Mouse (Mus musculus) adrenal gland, postnatal 4 days (tissue): ENCODE results near the gene Arrdc3. TPM values are rescaled to one million over a fixed set of nuclear protein-coding genes. Genes with fewer than 3 reads are reported as not detected.

Experiments used
- DNase-seq, 2 experiments: peaks; one replicate each; pipeline ENCODE4 v3.0.0; 2021 to 2022; ENCODE audit warnings: low spot score in 2 of 2, mixed read lengths in 2 of 2
- total RNA-seq, 2 experiments: library from RNA; stranded (reverse); gene quantifications; 2 replicates each; pipeline ENCODE4 v1.2.3; 2021

Arrdc3 gene
- total RNA-seq, 2 experiments from 2014 or later: 146 to 159 TPM

DNA sequence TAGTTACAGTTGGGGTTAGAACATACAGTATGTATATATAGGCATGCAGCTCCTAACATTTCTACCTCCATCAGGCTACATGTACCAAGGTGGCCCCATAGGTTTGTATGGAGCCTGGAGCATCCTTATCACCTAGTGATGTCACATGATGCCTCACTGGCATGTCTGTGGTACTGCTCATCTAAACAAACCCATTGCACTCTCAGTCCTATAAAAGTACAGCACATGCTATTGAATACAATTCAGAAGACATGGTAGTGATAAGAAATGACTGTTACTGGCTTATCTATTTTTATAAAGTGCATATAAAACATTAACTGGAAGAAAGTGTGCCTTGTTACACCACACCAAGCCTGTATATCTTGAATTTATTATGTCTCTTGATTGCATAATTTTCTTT lies 30.2 kb downstream of the Arrdc3 start:
- DNase-seq: no peak

DNA sequence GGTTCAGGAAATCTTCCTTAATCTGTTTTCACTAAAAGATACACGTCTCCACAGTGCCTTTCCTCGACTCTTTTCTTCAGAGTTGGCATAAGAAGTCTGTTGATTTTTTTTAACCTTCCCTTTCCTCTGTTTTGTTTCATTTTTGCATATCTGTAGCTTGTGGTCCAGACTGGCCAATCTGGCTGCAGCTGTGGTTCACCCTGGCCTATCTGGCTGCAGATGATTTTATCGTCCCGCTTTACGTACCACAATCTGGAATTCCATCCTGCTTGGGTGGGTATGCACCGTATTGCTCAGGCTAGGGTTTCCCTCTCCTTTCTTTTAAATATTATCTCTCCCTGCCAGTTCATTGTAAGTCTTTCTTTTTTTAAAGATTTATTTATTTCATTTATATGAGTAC lies 37.8 kb downstream of the Arrdc3 start:
- DNase-seq: no peak

DNA sequence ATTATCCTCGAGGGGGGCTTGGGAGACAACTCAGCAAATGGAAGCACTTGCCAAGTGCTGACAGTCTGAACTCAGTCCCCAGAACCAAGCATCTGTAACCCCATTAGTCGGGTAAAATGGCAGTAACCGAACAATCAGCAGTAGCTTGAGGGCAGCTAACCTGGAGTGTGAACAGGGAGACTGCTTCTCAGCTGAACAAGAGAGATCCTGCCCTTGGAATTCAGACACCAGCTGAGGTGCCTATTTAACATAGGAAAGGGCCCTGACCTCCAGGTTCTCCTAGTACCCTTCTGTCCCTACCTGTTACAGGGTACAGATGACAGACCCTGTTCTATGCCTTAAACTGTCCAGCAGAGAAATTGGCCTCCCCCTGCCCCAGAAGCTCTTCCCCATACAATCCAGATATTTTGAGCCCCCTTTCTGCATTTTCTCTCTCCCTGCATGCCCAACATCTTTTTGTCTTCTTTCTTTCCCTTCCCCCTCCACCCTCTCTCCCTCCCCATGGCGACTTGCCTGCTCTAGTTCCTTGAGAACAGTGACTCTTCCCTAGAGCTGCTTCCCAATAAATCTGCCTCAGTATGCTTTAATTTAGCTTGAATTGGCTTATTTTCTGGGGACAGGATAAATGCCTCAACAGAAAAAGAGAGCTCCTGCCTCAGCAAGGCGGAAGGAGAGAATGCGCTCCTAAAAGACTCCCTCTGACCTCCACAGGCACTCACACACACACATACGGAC lies 38.6 kb downstream of the Arrdc3 start:
- DNase-seq: no peak

DNA sequence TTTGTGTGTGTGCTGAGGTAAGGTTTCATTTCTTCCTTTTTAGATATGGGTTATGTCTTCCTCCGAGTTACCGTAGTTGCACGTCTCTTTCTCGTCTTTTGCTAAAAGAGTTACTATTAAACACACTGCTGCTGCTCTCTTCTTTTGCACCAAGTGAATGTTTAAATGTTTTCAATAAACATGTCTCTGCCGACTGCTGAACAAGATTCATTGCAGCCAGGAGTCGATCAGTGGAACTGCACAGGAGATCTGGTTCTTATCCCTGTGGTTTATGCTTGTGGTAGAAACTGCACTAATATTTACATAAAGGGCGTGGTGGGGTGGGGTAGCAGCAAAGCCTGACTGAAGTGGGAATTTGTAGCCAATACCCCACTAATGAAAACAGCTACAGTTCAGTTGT lies 45.0 kb downstream of the Arrdc3 start:
- DNase-seq: no peak

DNA sequence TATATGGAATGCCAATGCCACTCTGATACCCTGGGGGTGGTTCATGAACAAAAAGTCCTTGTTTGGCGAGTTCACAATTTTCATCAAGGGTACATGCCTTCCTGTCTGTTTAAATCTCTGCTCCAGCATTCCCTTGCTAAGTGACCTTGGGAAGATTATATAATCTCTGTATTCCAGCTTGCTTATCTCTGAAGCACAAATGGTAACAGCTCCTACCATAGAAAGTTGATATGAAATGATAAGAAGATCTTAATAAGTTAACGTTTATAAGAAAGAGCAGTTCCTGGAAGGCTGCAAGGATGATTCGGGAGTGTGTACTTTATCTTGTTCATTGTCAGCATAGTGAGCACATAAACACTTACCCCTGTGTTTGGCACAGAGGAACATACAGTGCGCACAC lies 46.8 kb downstream of the Arrdc3 start:
- DNase-seq: no peak

DNA sequence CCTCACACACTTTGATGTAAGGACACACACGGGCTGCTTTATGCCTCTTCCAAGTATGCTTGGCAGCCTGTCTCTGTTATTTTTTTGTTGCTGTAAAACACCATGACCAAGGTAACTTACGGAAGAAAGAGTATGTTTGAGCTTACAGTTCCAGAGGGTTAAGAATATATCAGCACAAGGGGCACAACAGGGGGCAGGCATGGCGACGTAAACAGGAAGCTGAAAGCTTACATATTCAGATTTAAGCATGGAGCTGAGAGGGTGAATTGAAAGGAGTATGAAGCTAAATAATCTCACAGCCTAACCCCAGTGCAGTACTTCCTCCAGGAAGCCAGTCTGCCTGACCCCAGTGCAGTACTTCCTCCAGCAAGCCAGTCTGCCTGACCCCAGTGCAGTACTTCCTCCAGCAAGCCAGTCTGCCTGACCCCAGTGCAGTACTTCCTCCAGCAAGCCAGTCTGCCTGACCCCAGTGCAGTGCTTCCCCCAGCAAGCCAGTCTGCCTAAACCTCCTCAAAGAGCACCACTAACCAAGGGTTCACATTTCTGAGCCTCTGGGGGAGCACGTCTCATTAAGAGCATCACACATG lies 49.7 kb downstream of the Arrdc3 start:
- DNase-seq: no peak

DNA sequence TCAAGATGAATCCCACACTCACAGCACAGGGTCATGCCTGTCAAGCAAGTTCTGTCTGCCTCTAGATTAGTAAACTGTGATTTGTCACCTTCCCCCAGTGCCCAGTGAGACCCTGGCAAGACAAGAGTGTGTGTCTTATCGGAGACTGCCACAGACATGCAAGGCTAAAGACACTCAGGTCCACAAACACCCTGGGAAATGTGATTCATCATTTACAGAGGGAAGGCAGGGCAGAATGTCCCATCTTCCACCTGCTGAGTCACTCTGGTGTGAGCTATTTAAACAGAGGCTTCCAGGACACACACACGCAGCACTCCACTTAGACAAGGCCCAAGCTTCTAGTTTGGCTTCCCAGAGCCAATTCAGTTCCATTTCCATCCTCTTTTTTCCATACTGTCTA lies 53.2 kb downstream of the Arrdc3 start:
- DNase-seq: no peak

DNA sequence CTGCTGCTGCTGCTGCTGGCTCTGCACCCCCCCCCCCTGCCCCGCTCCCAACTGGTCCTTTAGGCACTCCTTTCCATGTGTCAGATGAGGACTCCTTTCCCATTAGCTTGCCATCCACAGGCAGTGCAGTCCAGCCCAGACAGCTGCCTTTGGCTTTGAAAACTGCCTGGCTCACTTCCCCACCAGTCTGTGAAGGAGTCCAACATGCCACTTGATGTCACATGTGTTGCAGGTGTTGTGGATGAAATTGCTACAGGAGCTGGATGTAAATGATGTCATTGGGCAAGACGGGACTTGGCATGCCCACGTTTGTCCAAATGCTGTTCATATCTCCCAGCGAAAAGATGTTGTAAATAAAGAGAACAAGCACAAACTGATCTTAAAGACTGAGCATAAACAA lies 56.0 kb downstream of the Arrdc3 start:
- no peak for DNase-seq

DNA sequence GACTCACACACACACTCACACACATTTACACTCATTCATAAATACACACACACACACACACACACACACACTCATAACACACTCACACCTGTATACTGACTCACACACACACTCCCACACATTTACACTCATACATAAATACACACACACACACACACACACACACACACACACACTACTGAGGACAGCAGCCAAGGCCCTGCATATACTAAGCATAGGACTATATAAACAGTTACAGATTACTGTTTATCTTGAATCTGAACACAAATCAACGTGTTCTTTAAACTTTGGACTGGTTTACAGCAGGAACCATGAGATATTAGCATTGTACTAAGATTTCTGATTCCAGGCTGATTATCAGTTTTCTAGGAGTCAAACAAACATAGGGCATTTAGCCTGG lies 56.7 kb downstream of the Arrdc3 start:
- no peak for DNase-seq

DNA sequence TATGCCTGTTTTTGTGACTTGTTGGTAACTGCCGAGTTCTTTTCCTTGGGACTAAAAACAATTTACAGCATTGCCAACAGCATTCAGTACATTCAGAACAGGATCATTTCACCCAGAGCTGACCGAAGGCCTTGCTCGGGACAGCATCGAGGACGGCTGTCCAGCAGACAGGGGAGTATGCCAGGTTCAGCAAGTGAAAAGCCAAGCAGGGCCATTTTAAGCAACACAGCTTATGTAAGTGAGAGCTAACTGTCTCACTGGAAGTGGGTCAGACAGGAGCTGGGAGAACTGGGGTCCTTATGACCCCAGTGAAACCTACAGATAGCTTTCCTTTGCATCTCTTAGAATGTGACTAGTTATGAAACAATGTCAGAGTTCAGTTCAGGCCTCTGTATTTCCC lies 57.2 kb downstream of the Arrdc3 start:
- DNase-seq: no peak

DNA sequence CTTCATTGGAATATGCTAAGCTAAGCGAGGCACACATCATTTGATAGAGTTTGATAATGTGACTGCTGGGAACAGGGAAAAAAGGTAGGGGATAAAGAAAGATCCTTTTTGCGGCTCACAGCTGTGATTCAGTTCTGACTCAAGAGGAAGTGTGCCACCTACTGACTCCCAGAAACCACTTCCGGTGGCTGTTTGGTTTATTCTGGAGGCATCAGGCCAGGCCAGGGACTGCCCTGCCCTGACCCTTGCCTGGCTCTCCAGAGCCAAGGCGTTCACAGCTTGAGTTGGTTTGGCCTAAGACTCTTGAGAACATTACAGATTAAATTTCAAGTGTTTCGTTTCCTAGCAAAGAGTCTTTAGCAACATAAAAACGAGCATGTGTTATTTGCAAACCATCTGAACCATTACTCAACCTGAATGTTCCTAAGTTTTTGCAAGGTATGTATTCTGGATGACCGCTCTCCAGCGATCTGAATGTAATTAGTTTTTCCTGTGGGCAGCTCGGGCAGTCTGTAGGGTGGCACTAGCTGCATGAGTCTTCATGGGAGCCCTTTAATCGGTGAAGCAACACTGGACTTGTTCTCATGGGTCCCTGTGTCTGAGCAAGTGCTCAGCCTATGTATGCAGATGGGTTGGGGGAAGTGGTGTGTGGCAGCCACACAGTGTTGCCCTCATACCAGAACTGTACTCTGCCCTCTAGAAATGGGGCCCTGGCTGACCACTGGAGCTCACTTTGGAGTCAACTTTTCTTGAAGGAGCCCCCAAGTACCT lies 57.9 kb downstream of the Arrdc3 start:
- no peak for DNase-seq

DNA sequence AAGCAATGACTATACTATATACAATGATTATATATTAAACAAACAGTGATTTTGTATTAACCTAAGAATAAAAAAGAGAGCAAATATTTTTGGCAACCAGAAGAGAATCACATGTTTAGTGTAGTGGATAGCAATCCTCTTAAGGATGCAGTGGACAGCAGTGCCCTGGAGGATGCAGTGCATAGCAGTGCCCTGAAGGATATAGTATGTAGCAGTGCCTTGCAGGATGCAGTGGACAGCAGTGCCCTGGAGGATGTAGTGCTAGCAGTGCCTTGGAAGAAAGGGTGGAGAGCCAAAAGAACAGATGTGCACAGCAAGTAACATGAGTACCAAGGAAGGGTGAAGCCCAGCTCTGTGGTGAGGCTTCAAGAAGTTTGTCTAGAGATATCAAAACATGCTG lies 61.3 kb downstream of the Arrdc3 start:
- DNase-seq: no peak
